ENCODE assay signal across 8 mouse cellular contexts in genomic region chr15:82127426-82128374, GRCm38 (mm10). TPM values are rescaled to one million over a fixed set of nuclear protein-coding genes. Genes with fewer than 3 reads are reported as not detected.
DNase-seq lines count a peak whose midpoint lies in the region; ATAC-seq and TF ChIP-seq lines count a peak whose summit lies in the region.

Gene Ccdc134, plus strand, starts transcription at chr15:82127922.

- in situ Hi-C loops in CH12.LX (cut with MboI; ENCODE audit: low pct_ligation_motif_present, low pct_unique_long_range_greater_than_20kb, low sequenced_read_pairs) = no loop called here

- under 1% methylated on average over 74 of the region's 74 CpGs for WGBS in forebrain, embryonic 12.5 days
- WGBS in heart, postnatal 0 days = under 1% methylated on average over 71 of the region's 74 CpGs
- WGBS in liver, embryonic 16.5 days (ENCODE audit: insufficient replicate concordance) = under 1% methylated on average over 74 of the region's 74 CpGs
- WGBS in neural tube, embryonic 13.5 days = under 1% methylated on average over 74 of the region's 74 CpGs

- no peak for TF ChIP-seq EP300 in CH12.LX (IDR thresholded peaks at IDR 0.05; ENCODE audit: low read length)
- no peak for TF ChIP-seq EP300 in heart, postnatal 0 days (IDR thresholded peaks at IDR 0.05; ENCODE audit: low read depth)

- no peaks in the 10 kb centered on the region for H3K9me3 ChIP-seq in CH12.LX (replicated peaks; ENCODE audit: low read length)
- H3K9me3 ChIP-seq in forebrain, embryonic 12.5 days = no peaks in the 10 kb centered on the region
- H3K9me3 ChIP-seq in heart, postnatal 0 days (replicated peaks; ENCODE audit: control insufficient read depth, low read length) = no peaks in the 10 kb centered on the region
- no peaks in the 10 kb centered on the region for H3K9me3 ChIP-seq in liver, embryonic 16.5 days (replicated peaks; ENCODE audit: control insufficient read depth, low read length)
- H3K9me3 ChIP-seq in neural tube, embryonic 13.5 days = no peaks in the 10 kb centered on the region

- H3K4me2 ChIP-seq in CH12.LX (ENCODE audit: insufficient read depth, low read depth, poor library complexity, severe bottlenecking) = peak within 1 kb of the TSS; percentile 87
- H3K4me2 ChIP-seq in forebrain, embryonic 12.5 days = peak within 1 kb of the TSS; percentile 89
- H3K4me2 ChIP-seq in heart, postnatal 0 days (ENCODE audit: low read depth, low read length) = peak within 1 kb of the TSS; percentile 79
- peak within 1 kb of the TSS; percentile 98 for H3K4me2 ChIP-seq in liver, embryonic 16.5 days (ENCODE audit: low read depth, low read length)
- peak within 1 kb of the TSS; percentile 86 for H3K4me2 ChIP-seq in neural tube, embryonic 13.5 days

- H3K36me3 ChIP-seq in CH12.LX (replicated peaks in 1 of 2; ENCODE audit: control insufficient read depth in 1 of 2, insufficient read depth in 1 of 2, low read length in 1 of 2) = peaks cover 20 to 27% of the 10 kb centered on the region in 2 experiments
- H3K36me3 ChIP-seq in forebrain, embryonic 12.5 days (replicated peaks) = peaks cover 18% of the 10 kb centered on the region
- H3K36me3 ChIP-seq in heart, postnatal 0 days (replicated peaks; ENCODE audit: control insufficient read depth, insufficient read depth, low read length) = no peaks in the 10 kb centered on the region
- no peaks in the 10 kb centered on the region for H3K36me3 ChIP-seq in liver, embryonic 16.5 days (ENCODE audit: control insufficient read depth, insufficient read depth)
- peaks cover 8% of the 10 kb centered on the region; the same call in 1 of the 2 replicates for H3K36me3 ChIP-seq in neural tube, embryonic 13.5 days
- H3K36me3 ChIP-seq in testis, adult 2 months (ENCODE audit: control insufficient read depth, insufficient read depth, low read length) = no peaks in the 10 kb centered on the region

- DNase-seq in CH12.LX (ENCODE audit: extremely low read depth) = peak; percentile 97
- peak; percentile 86 for DNase-seq in c-Kit-positive CD71-positive TER-119-negative erythroid progenitor cells, embryonic 14.5 days (ENCODE audit: low read depth)
- DNase-seq in heart, postnatal 0 days (ENCODE audit: low spot score) = peak; percentile 94
- DNase-seq in kidney, postnatal 4 days = peak; percentile 98

- peak within 1 kb of the TSS; percentile 71 for H3K27ac ChIP-seq in CH12.LX (ENCODE audit: insufficient read depth, low read depth)
- H3K27ac ChIP-seq in forebrain, embryonic 12.5 days = peak within 1 kb of the TSS; percentile 68
- peak within 1 kb of the TSS; percentile 60 for H3K27ac ChIP-seq in heart, postnatal 0 days (ENCODE audit: low read depth)
- peak within 1 kb of the TSS; percentile 77 for H3K27ac ChIP-seq in liver, embryonic 16.5 days (ENCODE audit: low read length)
- peak within 1 kb of the TSS; percentile 80 for H3K27ac ChIP-seq in neural tube, embryonic 13.5 days (replicated peaks)
- H3K27ac ChIP-seq in testis, adult 2 months (ENCODE audit: control insufficient read depth, insufficient read depth, low read depth, low read length) = peak within 1 kb of the TSS; percentile 85

- ATAC-seq in forebrain, embryonic 12.5 days (ENCODE audit: low FRiP score) = peak; percentile 99
- peak; percentile 100 for ATAC-seq in heart, postnatal 0 days (ENCODE audit: insufficient read depth, low read depth)
- ATAC-seq in liver, embryonic 16.5 days (ENCODE audit: low read depth) = peak; percentile 100
- ATAC-seq in neural tube, embryonic 13.5 days (ENCODE audit: low read depth) = peak; percentile 99

- peak within 1 kb of the TSS; percentile 77 to 95 (median 94) for H3K4me3 ChIP-seq in CH12.LX (replicated peaks in 1 of 3; ENCODE audit: low read depth in 2 of 3, low read length in 2 of 3, poor library complexity in 1 of 3)
- H3K4me3 ChIP-seq in forebrain, embryonic 12.5 days (replicated peaks) = peak within 1 kb of the TSS; percentile 75
- peak within 1 kb of the TSS; percentile 79 for H3K4me3 ChIP-seq in heart, postnatal 0 days (ENCODE audit: low read depth, low read length)
- peak within 1 kb of the TSS; percentile 90 for H3K4me3 ChIP-seq in liver, embryonic 16.5 days (ENCODE audit: low read depth, low read length)
- H3K4me3 ChIP-seq in neural tube, embryonic 13.5 days = peak within 1 kb of the TSS; percentile 68
- H3K4me3 ChIP-seq in testis, adult 2 months (ENCODE audit: control insufficient read depth, low read depth, low read length) = peak within 1 kb of the TSS; percentile 90

- peaks cover 18 to 41% of the 10 kb centered on the region in 2 experiments for H3K4me1 ChIP-seq in CH12.LX (ENCODE audit: control insufficient read depth in 1 of 2, insufficient read depth in 2 of 2)
- H3K4me1 ChIP-seq in forebrain, embryonic 12.5 days = peaks cover 19% of the 10 kb centered on the region
- 0 out of 2 replicates have a peak, but pooled peaks cover 7% of the 10 kb centered on the region for H3K4me1 ChIP-seq in heart, postnatal 0 days (ENCODE audit: control insufficient read depth, insufficient read depth)
- H3K4me1 ChIP-seq in liver, embryonic 16.5 days (ENCODE audit: control insufficient read depth, low read depth, low read length) = peaks cover 17% of the 10 kb centered on the region
- H3K4me1 ChIP-seq in neural tube, embryonic 13.5 days (replicated peaks) = peaks cover 17% of the 10 kb centered on the region
- peaks cover 7% of the 10 kb centered on the region; the same call in 1 of the 2 replicates for H3K4me1 ChIP-seq in testis, adult 2 months (ENCODE audit: control insufficient read depth, insufficient read depth, low read length)

- H3K27me3 ChIP-seq in CH12.LX (replicated peaks) = no peaks in the 10 kb centered on the region
- no peaks in the 10 kb centered on the region for H3K27me3 ChIP-seq in forebrain, embryonic 12.5 days
- H3K27me3 ChIP-seq in heart, postnatal 0 days (ENCODE audit: control insufficient read depth, insufficient read depth, low read length) = 0 out of 2 replicates have a peak, but pooled peaks cover 2% of the 10 kb centered on the region
- H3K27me3 ChIP-seq in liver, embryonic 16.5 days (ENCODE audit: control insufficient read depth, insufficient read depth, low read depth, low read length) = no peaks in the 10 kb centered on the region
- H3K27me3 ChIP-seq in neural tube, embryonic 13.5 days = no peaks in the 10 kb centered on the region
- no peaks in the 10 kb centered on the region for H3K27me3 ChIP-seq in testis, adult 2 months (ENCODE audit: control insufficient read depth, insufficient read depth, low read length)

- no peak for TF ChIP-seq CTCF in CH12.LX (conservative IDR thresholded peaks at IDR 0.05 in 1 of 2, IDR thresholded peaks at IDR 0.05 in 1 of 2; ENCODE audit: low read depth in 2 of 2, low read length in 2 of 2)
- TF ChIP-seq CTCF in heart, postnatal 0 days (IDR thresholded peaks at IDR 0.05; ENCODE audit: low read depth) = no peak
- TF ChIP-seq CTCF in testis, adult 2 months (IDR thresholded peaks at IDR 0.05; ENCODE audit: control insufficient read depth, insufficient read depth, insufficient replicate concordance, low read depth, low read length) = no peak

- peak within 1 kb of the TSS; percentile 91 for H3K9ac ChIP-seq in CH12.LX (ENCODE audit: insufficient read depth, low read depth)
- H3K9ac ChIP-seq in forebrain, embryonic 12.5 days = peak within 1 kb of the TSS; percentile 85
- H3K9ac ChIP-seq in heart, postnatal 0 days (replicated peaks; ENCODE audit: low read depth, low read length) = peak within 1 kb of the TSS; percentile 70
- peak within 1 kb of the TSS; percentile 89 for H3K9ac ChIP-seq in liver, embryonic 16.5 days (ENCODE audit: low read depth, low read length)
- H3K9ac ChIP-seq in neural tube, embryonic 13.5 days = peak within 1 kb of the TSS; percentile 78

- TF ChIP-seq RAD21 in CH12.LX (IDR thresholded peaks at IDR 0.05; ENCODE audit: low read depth, low read length) = no peak

- peak; percentile 93 for TF ChIP-seq POLR2A in CH12.LX (IDR thresholded peaks at IDR 0.05; ENCODE audit: low read depth, low read length)
- peak; percentile 86; the same call in 1 of the 2 replicates for TF ChIP-seq POLR2A in testis, adult 2 months (IDR thresholded peaks at IDR 0.05; ENCODE audit: control insufficient read depth, low read depth, low read length)

- H3K79me2 ChIP-seq in CH12.LX (replicated peaks; ENCODE audit: control insufficient read depth, extremely low read depth, insufficient read depth, poor library complexity, severe bottlenecking) = peaks cover 29% of the 10 kb centered on the region

- dilution Hi-C loops in CH12.LX (cut with MboI; ENCODE audit: extremely low pct_ligation_motif_present, extremely low pct_unique_long_range_greater_than_20kb, low sequenced_read_pairs) = no loop called here

TF ChIP-seq in CH12.LX, 34 proteins besides CTCF, POLR2A, EP300 and RAD21 (continues in another document):
- TF ChIP-seq HCFC1 (IDR thresholded peaks at IDR 0.05; ENCODE audit: low read depth, low read length) (peak; percentile 76), IRF4 (IDR thresholded peaks at IDR 0.05; ENCODE audit: low read depth, low read length) (peak; percentile 63; the same call in 1 of the 2 replicates), POLR2AphosphoS2 (IDR thresholded peaks at IDR 0.05; ENCODE audit: low read depth, low read length) (peak; percentile 50; the same call in 1 of the 2 replicates), KAT2A (IDR thresholded peaks at IDR 0.05; ENCODE audit: insufficient replicate concordance, low read length) (0 out of 2 replicates have a peak, but pooled peaks have one; percentile 60), TBP (conservative IDR thresholded peaks at IDR 0.05; ENCODE audit: low read depth, low read length) (peak; percentile 77), ETS1 (conservative IDR thresholded peaks at IDR 0.05; ENCODE audit: low read depth, low read length) (peak; percentile 85), UBTF (IDR thresholded peaks at IDR 0.05; ENCODE audit: low read depth, low read length) (peak; percentile 84; the same call in 1 of the 2 replicates), USF2 (conservative IDR thresholded peaks at IDR 0.05; ENCODE audit: low read depth, low read length) (no peak), JUND (conservative IDR thresholded peaks at IDR 0.05; ENCODE audit: low read depth, low read length) (no peak), ZKSCAN1 (IDR thresholded peaks at IDR 0.05; ENCODE audit: borderline replicate concordance, low read depth, low read length) (no peak), ZNF384 (IDR thresholded peaks at IDR 0.05; ENCODE audit: low read depth, low read length) (no peak), CHD2 (IDR thresholded peaks at IDR 0.05; ENCODE audit: low read length) (no peak; the same call in 1 of the 2 replicates)

RNA-seq across cellular contexts. Expression of gene Ccdc134, which starts in this region (rescaled TPM):
- total RNA-seq in CH12.LX (2012; rRNA removed) (37.1 and 48.8 TPM in 2 replicates), CH12.LX (2014; rRNA removed) (35.1 and 35.7 TPM in 2 replicates)
- 42.9 and 43.6 TPM in 2 replicates for polyA plus RNA-seq in CH12.LX (2012; ENCODE audit: insufficient read length, low read depth)
- 17.5 and 19.0 TPM in 2 replicates for polyA plus RNA-seq in forebrain, embryonic 12.5 days (2016; fragmentation: Nextera tagmentation; extraction: Ambion mirVana)
- 4.9 and 6.9 TPM in 2 replicates for total RNA-seq in heart, postnatal 0 days (2014; rRNA removed; ENCODE audit: low replicate concordance)
- polyA plus RNA-seq in heart, postnatal 0 days (2015; fragmentation: Nextera tagmentation; extraction: Ambion mirVana) = 5.9 and 6.5 TPM in 2 replicates
- 5.3 and 5.5 TPM in 2 replicates for polyA plus RNA-seq in liver, embryonic 16.5 days (2015; fragmentation: Nextera tagmentation; extraction: Ambion mirVana)
- polyA plus RNA-seq in neural tube, embryonic 13.5 days (2015; fragmentation: Nextera tagmentation; extraction: Ambion mirVana) = 13.0 and 14.7 TPM in 2 replicates
- 18.1 and 19.9 TPM in 2 replicates for polyA plus RNA-seq in testis, adult 2 months (2012; rRNA removed)

Comparison
In these comparisons a context has a peak if more than half of its experiments do, and no peak if none do; other contexts are left out.
1. Peak in every context shown above with its lines: DNase-seq, ATAC-seq, H3K4me3 ChIP-seq and H3K27ac ChIP-seq.